Mouse (Mus musculus) limb, embryonic 11.5 days (tissue): ENCODE data around the gene Taf4. TPM values are rescaled to one million over a fixed set of nuclear protein-coding genes. Genes with fewer than 3 reads are reported as not detected.

Experiments
- polyA plus RNA-seq: library from polyadenylated mRNA; unstranded; fragments of >200 nt; fragmentation: Nextera tagmentation; extraction: Ambion mirVana; gene quantifications from 2 replicates; pipeline ENCODE4 v1.2.1, GENCODE M21; 2014

Taf4 gene
- polyA plus RNA-seq, 1 experiment from 2014 or later = 5.8 TPM

Other genes with a start within 250 kb of the Taf4 start
- 8.3 and 10.2 TPM in 2 replicates for gene Lsm14b, start 48.3 kb upstream of the Taf4 start, polyA plus RNA-seq
- 776 and 792 TPM in 2 replicates for gene Psma7, start 65.8 kb upstream of the Taf4 start, polyA plus RNA-seq
- 5.5 and 6.0 TPM in 2 replicates for gene Ss18l1, start 65.9 kb upstream of the Taf4 start, polyA plus RNA-seq
- 28.2 and 29.4 TPM in 2 replicates for gene Mtg2, start 93.9 kb upstream of the Taf4 start, polyA plus RNA-seq
- 0.12 and 0.21 TPM in 2 replicates for gene Hrh3, start 127.8 kb upstream of the Taf4 start, polyA plus RNA-seq
- gene Osbpl2, start 142.7 kb upstream of the Taf4 start, polyA plus RNA-seq = 29.8 and 30.5 TPM in 2 replicates
- 187 and 191 TPM in 2 replicates for gene Adrm1, start 194.8 kb upstream of the Taf4 start, polyA plus RNA-seq
- 12.5 and 14.1 TPM in 2 replicates for gene Lama5, start 249.2 kb upstream of the Taf4 start, polyA plus RNA-seq